Mouse (Mus musculus) cortical plate, adult 2 months (tissue): ENCODE data around the gene Zfp207.

Experiments
- CTCF ChIP-seq: fragments of 200-500 bp; IDR thresholded peaks from 2 replicates; pipeline ENCODE4 v1.5.1; 2011; ENCODE audit warnings: mild to moderate bottlenecking, control low read depth, low read length; ENCODE audit not compliant: insufficient read depth; ENCODE audit errors: extremely low read depth
- POLR2A ChIP-seq: fragments of 200-500 bp; IDR thresholded peaks from 2 replicates; pipeline ENCODE4 v1.6.1; 2011; ENCODE audit warnings: mild to moderate bottlenecking, low read length, control low read depth; ENCODE audit not compliant: insufficient read depth; ENCODE audit errors: extremely low read depth

DNA sequence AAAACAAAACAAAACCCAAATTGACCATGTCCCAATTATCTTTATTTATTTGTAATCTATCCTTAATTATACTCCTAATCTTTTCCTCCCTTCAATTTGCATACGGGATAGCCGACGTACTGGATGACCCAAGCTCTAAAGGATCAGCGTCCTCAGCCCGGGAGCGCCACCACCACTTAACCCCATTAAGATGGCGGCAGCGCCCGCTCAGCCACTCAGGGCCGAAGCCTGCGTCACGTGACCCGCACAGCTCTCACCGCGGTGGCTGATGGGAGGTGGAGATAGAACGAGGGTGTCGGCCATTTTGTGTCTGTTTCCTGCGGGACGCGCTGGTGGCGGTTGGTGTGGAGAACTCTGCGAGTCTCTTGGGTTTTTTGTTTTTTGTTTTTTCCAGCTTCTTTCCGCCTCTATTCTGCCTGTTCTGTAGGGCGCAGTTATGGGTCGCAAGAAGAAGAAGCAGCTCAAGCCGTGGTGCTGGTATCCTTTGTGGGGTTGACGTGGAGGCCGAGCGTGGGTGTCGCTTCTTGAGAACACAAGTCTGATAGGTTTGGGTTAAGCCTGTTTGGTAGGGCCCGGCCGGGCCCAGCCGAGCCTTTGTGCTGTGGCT is at the start of gene Zfp207:
- no peak for TF ChIP-seq CTCF
- TF ChIP-seq POLR2A, result peak; percentile 98
